Mouse (Mus musculus) G1E (cell line): ENCODE measurements around the gene 1110008L16Rik.

Experiments
- CTCF ChIP-seq: IDR thresholded peaks from 2 replicates; pipeline ENCODE4 v1.5.1; 2012; ENCODE audit warnings: low read depth, low read length, inconsistent platforms, mixed read lengths
- GATA1 ChIP-seq: IDR thresholded peaks from 2 replicates; pipeline ENCODE4 v1.6.1; 2012; ENCODE audit warnings: borderline replicate concordance, low read length, inconsistent platforms, mixed read lengths
- GATA2 ChIP-seq: IDR thresholded peaks from 2 replicates; pipeline ENCODE4 v1.6.1; 2012; ENCODE audit warnings: low read depth, low read length, inconsistent platforms, borderline replicate concordance
- POLR2AphosphoS5 ChIP-seq: IDR thresholded peaks from 2 replicates; pipeline ENCODE4 v1.6.1; 2012; ENCODE audit warnings: low read depth, low read length, inconsistent platforms; ENCODE audit not compliant: insufficient replicate concordance

GRCm38 (mm10) chr12:55354904-55355303 lies 55.5 kb downstream of the 1110008L16Rik start:
- TF ChIP-seq CTCF (no peak), POLR2AphosphoS5 (no peak), GATA1 (no peak), GATA2 (no peak)
